Mouse (Mus musculus): Measurements from ENCODE around the gene Lactb.

- TF ChIP-seq CTCF (IDR thresholded peaks at IDR 0.05; ENCODE audit: low read depth) (no peak), EP300 (IDR thresholded peaks at IDR 0.05; ENCODE audit: low read depth) (no peak)
These were observed 2.7 kb upstream of the Lactb start for GRCm38 (mm10) chr9:66977982-66978381.

All from heart, postnatal 0 days (tissue).